Mouse (Mus musculus) G1E (cell line): ENCODE measurements around the gene Maob. TPM values are rescaled to one million over a fixed set of nuclear protein-coding genes. Genes with fewer than 3 reads are reported as not detected.

ENCODE experiments used
- ATAC-seq: 2 replicates; pipeline ENCODE4 v1.8.0; 2016; ENCODE audit warnings: mild to moderate bottlenecking; ENCODE audit not compliant: insufficient number of reproducible peaks, poor library complexity, low FRiP score, severe bottlenecking; ENCODE audit errors: extremely low read depth
- DNase-seq: peaks from one replicate; pipeline ENCODE4 v3.0.0; 2012; ENCODE audit warnings: low spot score
- H3K27me3 ChIP-seq: 2 replicates; pipeline ENCODE4 v1.6.1; 2012; ENCODE audit warnings: mild to moderate bottlenecking, low read length, inconsistent platforms; ENCODE audit not compliant: insufficient read depth
- H3K36me3 ChIP-seq: replicated peaks from 2 replicates; pipeline ENCODE3; 2012; ENCODE audit warnings: mild to moderate bottlenecking, inconsistent platforms
- H3K4me1 ChIP-seq: 2 replicates; pipeline ENCODE4 v1.6.1; 2012; ENCODE audit warnings: low read depth, low read length, inconsistent platforms, mixed read lengths; ENCODE audit not compliant: insufficient read depth
- H3K4me3 ChIP-seq: 2 replicates; pipeline ENCODE4 v1.5.1; 2012; ENCODE audit warnings: low read depth, mild to moderate bottlenecking, inconsistent platforms, low read length, moderate library complexity, mixed read lengths
- H3K9me3 ChIP-seq: replicated peaks from 2 replicates; pipeline ENCODE4 v1.6.1; 2012; ENCODE audit warnings: inconsistent platforms
- CTCF ChIP-seq: IDR thresholded peaks from 2 replicates; pipeline ENCODE4 v1.5.1; 2012; ENCODE audit warnings: low read depth, low read length, inconsistent platforms, mixed read lengths
- GATA1 ChIP-seq: IDR thresholded peaks from 2 replicates; pipeline ENCODE4 v1.6.1; 2012; ENCODE audit warnings: borderline replicate concordance, low read length, inconsistent platforms, mixed read lengths
- GATA2 ChIP-seq: IDR thresholded peaks from 2 replicates; pipeline ENCODE4 v1.6.1; 2012; ENCODE audit warnings: low read depth, low read length, inconsistent platforms, borderline replicate concordance
- POLR2AphosphoS5 ChIP-seq: IDR thresholded peaks from 2 replicates; pipeline ENCODE4 v1.6.1; 2012; ENCODE audit warnings: low read depth, low read length, inconsistent platforms; ENCODE audit not compliant: insufficient replicate concordance
- TAL1 ChIP-seq: conservative IDR thresholded peaks from 2 replicates; pipeline ENCODE4 v1.6.1; 2012; ENCODE audit warnings: low read depth, low read length, inconsistent platforms, mixed read lengths
- polyA plus RNA-seq: library from polyadenylated mRNA; stranded (reverse); fragments of >175 nt; gene quantifications from 2 replicates; pipeline ENCODE4 v1.2.3, GENCODE M21; 2012
- total RNA-seq, 2 experiments: library from RNA; stranded (forward) in 1 of 2; stranded (reverse) in 1 of 2; fragments of 200-1000 nt in 1 of 2; fragments of >200 nt in 1 of 2; fragmentation: Nextera tagmentation in 1 of 2; gene quantifications; 2 replicates each; pipeline ENCODE4 v1.2.3; 2014 to 2017

Gene Maob
- total and polyA plus RNA-seq, 3 experiments, result not detected

GRCm38 (mm10) chrX:16826028-16826427 lies 8.9 kb upstream of the Maob start:
- TF ChIP-seq GATA1 (no peak), TAL1 (no peak), GATA2 (no peak), CTCF (no peak), POLR2AphosphoS5 (no peak)
- H3K4me1 ChIP-seq, result no peaks in the 10 kb centered on the region
- DNase-seq (no peak), ATAC-seq (no peak)
- no peak overlapping the region for H3K4me3 ChIP-seq
- H3K36me3 ChIP-seq, result no peaks in the 10 kb centered on the region
- no peaks in the 10 kb centered on the region for H3K27me3 ChIP-seq
- H3K9me3 ChIP-seq, result no peaks in the 10 kb centered on the region

- H3K27me3 ChIP-seq, result no peaks in the 10 kb centered on the region
- no peak for TF ChIP-seq POLR2AphosphoS5
- no peak for TF ChIP-seq CTCF
- TF ChIP-seq GATA1, result no peak
- TF ChIP-seq GATA2, result no peak
- no peak for TF ChIP-seq TAL1
- ATAC-seq (no peak), DNase-seq (no peak)
- H3K4me3 ChIP-seq, result no peak overlapping the region
- H3K9me3 ChIP-seq, result no peaks in the 10 kb centered on the region
- H3K36me3 ChIP-seq, result no peaks in the 10 kb centered on the region
- no peaks in the 10 kb centered on the region for H3K4me1 ChIP-seq
These were observed 1.2 kb downstream of the Maob start for GRCm38 (mm10) chrX:16815965-16816364.

DNA sequence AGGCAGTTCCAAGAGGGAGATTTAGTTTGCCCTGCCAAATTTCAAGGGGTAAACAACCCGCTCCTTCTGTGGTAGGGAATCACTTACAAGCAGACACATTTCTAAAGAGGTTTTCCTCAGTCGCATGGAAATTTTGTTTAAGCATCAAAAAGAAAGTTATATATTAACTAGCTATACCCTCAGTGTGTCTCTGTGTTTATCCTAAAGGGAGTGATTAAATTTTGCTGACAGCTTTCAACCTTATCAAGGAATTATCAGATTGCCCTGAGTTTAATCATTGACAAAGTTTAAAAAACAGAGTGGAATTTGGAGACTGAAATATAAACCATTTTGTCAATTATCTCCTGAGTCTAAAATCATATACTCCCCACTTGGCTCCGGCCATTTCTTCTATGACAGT lies 5.1 kb downstream of the Maob start:
- Histone ChIP-seq H3K27me3 (no peaks in the 10 kb centered on the region), H3K9me3 (no peaks in the 10 kb centered on the region), H3K4me1 (no peaks in the 10 kb centered on the region), H3K36me3 (no peaks in the 10 kb centered on the region), H3K4me3 (no peak overlapping the region)
- DNase-seq (no peak), ATAC-seq (no peak)
- TF ChIP-seq GATA2, result no peak
- TF ChIP-seq POLR2AphosphoS5, result no peak
- no peak for TF ChIP-seq TAL1
- TF ChIP-seq CTCF, result no peak
- TF ChIP-seq GATA1, result no peak

DNA sequence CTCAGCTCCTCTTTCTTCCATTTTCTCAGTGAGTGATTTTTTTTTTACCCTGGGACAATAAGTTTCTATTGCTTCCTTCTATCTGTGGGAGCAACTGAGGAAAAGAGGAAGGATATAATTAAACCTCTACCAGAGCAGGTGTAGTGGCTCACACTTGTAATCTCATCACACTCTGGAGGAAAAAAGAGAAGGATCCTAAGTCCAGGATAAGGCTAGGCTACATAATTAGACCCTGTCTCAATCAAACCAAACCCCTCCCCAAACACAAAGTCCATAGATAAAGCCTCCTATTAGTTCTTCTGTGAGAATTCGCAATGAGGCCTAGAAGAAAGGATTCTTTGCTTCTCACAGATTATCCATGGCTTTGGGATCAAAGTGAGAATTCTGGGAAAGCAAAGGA lies 49.7 kb downstream of the Maob start:
- Histone ChIP-seq H3K27me3 (no peaks in the 10 kb centered on the region), H3K4me3 (no peak overlapping the region), H3K9me3 (no peaks in the 10 kb centered on the region), H3K4me1 (no peaks in the 10 kb centered on the region), H3K36me3 (no peaks in the 10 kb centered on the region)
- TF ChIP-seq TAL1, result no peak
- TF ChIP-seq POLR2AphosphoS5, result no peak
- TF ChIP-seq GATA1, result no peak
- TF ChIP-seq CTCF, result no peak
- TF ChIP-seq GATA2, result no peak
- DNase-seq, result no peak
- no peak for ATAC-seq

DNA sequence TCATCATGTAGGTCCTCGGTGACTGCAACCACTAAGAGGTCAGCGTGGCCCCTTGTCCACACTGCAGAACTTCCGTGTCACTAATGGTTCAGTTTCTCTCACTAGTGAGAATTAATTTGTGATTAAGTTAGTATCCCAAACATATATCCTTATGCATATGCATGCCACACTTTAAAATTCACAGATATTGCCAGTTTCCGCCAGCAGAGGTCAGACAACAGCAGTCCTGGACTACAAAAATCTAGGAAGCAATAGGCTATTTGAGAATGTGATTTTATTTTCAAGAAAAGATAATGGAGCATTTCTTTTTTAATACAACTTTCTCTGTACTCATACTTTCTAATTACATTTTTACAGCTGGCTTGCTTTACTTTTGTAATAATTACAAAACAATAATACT lies 51.0 kb downstream of the Maob start:
- no peak for TF ChIP-seq CTCF
- no peak for TF ChIP-seq TAL1
- no peak for TF ChIP-seq GATA1
- no peak for TF ChIP-seq POLR2AphosphoS5
- TF ChIP-seq GATA2, result no peak
- Histone ChIP-seq H3K9me3 (no peaks in the 10 kb centered on the region), H3K4me3 (no peak overlapping the region), H3K4me1 (no peaks in the 10 kb centered on the region), H3K27me3 (no peaks in the 10 kb centered on the region), H3K36me3 (no peaks in the 10 kb centered on the region)
- no peak for DNase-seq
- no peak for ATAC-seq

- no peaks in the 10 kb centered on the region for H3K27me3 ChIP-seq
- H3K4me1 ChIP-seq, result no peaks in the 10 kb centered on the region
- no peak for DNase-seq
- H3K36me3 ChIP-seq, result no peaks in the 10 kb centered on the region
- ATAC-seq, result no peak
- no peak overlapping the region for H3K4me3 ChIP-seq
- H3K9me3 ChIP-seq, result no peaks in the 10 kb centered on the region
- TF ChIP-seq TAL1, result no peak
These were observed 55.7 kb downstream of the Maob start for GRCm38 (mm10) chrX:16761430-16761829.

- Histone ChIP-seq H3K9me3 (no peaks in the 10 kb centered on the region), H3K4me3 (no peak overlapping the region), H3K4me1 (no peaks in the 10 kb centered on the region), H3K36me3 (no peaks in the 10 kb centered on the region), H3K27me3 (no peaks in the 10 kb centered on the region)
- TF ChIP-seq CTCF (no peak), GATA2 (no peak), TAL1 (no peak), POLR2AphosphoS5 (no peak), GATA1 (no peak)
- ATAC-seq (no peak), DNase-seq (no peak)
These were observed 62.4 kb downstream of the Maob start for GRCm38 (mm10) chrX:16754761-16755160.
